Mouse (Mus musculus): Measurements from ENCODE around the gene Sbno1. TPM values are rescaled to one million over a fixed set of nuclear protein-coding genes. Genes with fewer than 3 reads are reported as not detected.

The Sbno1 gene
- polyA plus RNA-seq, 1 experiment from 2014 or later: 64.7 TPM

DNA sequence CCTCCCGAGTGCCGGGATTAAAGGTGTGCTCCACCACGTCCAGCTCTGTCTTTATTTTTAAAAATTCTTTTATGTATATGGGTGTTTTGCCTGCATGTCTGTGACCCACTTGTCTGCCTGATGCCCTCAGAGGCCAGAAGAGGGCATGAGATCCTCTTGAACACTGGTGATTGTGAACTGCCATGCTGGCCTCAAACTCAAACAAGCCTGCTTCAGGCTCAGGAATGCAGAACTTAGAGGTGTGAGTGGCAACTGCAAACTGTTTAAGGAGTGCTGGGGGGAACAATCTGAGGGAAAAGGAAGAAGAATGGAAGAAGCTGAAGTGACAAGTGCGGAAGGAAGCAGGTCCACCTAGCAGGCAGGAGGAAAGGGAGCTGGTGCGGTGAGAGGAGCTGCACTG is 12.4 kb upstream of the Sbno1 start:
- no peaks in the 10 kb centered on the region for H3K36me3 ChIP-seq (ENCODE audit: control insufficient read depth, insufficient read depth, low read length)
- no peak overlapping the region for H3K4me2 ChIP-seq (ENCODE audit: low read length)
- no peak overlapping the region for H3K9ac ChIP-seq (ENCODE audit: low read length)
- no peak overlapping the region for H3K4me3 ChIP-seq (ENCODE audit: low read depth, low read length)
- ATAC-seq: no peak
- H3K4me1 ChIP-seq (ENCODE audit: control insufficient read depth, insufficient read depth, low read length): peaks cover 8% of the 10 kb centered on the region
- H3K9me3 ChIP-seq (replicated peaks; ENCODE audit: control insufficient read depth, low read length): no peaks in the 10 kb centered on the region
- H3K27ac ChIP-seq (ENCODE audit: low read depth, low read length): no peak overlapping the region
- H3K27me3 ChIP-seq (replicated peaks; ENCODE audit: control insufficient read depth, insufficient read depth, low read length): no peaks in the 10 kb centered on the region
- no peak for DNase-seq (ENCODE audit: low spot score)
- WGBS: 91% methylated on average over 5 of the region's 5 CpGs

DNA sequence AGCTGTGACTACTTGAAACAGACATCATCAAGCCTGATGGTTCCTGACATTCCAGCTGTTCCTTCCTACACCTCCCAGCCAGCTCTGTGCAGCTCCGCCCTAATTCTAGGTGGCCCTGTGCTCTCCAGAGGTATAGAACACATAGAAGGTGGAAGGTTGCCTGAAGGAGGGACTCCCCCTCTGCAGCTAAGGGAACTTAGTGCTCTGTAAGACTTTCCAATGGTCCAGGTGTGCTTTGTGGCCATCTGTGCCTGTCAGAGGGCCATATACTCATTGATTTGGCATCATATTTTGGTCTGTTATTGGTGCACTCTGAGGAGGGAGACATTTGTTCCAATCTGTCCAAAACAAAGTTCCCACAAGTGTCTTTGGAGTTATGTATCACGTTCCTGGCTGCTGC is 7.2 kb upstream of the Sbno1 start:
- no peaks in the 10 kb centered on the region for H3K27me3 ChIP-seq (replicated peaks; ENCODE audit: control insufficient read depth, insufficient read depth, low read length)
- H3K4me1 ChIP-seq (ENCODE audit: control insufficient read depth, insufficient read depth, low read length): no peaks in the 10 kb centered on the region
- no peak overlapping the region for H3K9ac ChIP-seq (ENCODE audit: low read length)
- ATAC-seq: no peak
- H3K4me2 ChIP-seq (ENCODE audit: low read length): no peak overlapping the region
- H3K36me3 ChIP-seq (ENCODE audit: control insufficient read depth, insufficient read depth, low read length): no peaks in the 10 kb centered on the region
- no peak for DNase-seq (ENCODE audit: low spot score)
- 75% methylated on average over 2 of the region's 2 CpGs for WGBS
- H3K9me3 ChIP-seq (replicated peaks; ENCODE audit: control insufficient read depth, low read length): no peaks in the 10 kb centered on the region
- no peak overlapping the region for H3K4me3 ChIP-seq (ENCODE audit: low read depth, low read length)
- H3K27ac ChIP-seq (ENCODE audit: low read depth, low read length): no peak overlapping the region

DNA sequence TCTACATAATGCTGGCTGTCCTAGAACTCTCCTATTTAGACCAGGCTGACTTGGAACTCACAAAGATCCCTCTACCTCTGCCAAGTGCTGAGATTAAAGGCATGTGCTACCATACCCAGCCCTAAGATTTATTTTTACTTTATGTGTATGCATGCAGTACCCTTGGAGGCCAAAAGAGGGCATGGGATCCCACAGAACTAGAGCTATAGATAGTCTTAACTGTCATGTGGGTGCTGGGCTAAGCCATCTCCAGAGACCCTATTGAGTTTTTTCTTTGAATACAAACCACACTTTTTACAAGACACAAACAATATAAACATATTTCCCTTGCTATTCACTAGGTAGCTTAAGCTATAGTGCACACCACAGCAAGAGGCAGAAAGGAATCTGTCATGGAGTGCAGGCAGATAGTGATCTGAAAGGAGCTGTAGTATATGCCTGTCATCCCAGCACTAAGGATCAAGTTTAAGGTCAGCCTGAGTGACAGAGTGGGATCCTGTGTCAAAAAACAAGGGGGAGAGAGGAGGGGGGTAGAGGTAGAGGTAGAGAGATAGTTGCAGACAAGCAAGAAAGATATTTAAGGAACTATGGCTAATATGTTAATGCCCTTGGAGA is 6.7 kb upstream of the Sbno1 start:
- no peak overlapping the region for H3K4me3 ChIP-seq (ENCODE audit: low read depth, low read length)
- peak; percentile 83 for DNase-seq (ENCODE audit: low spot score)
- no peaks in the 10 kb centered on the region for H3K9me3 ChIP-seq (replicated peaks; ENCODE audit: control insufficient read depth, low read length)
- H3K27me3 ChIP-seq (replicated peaks; ENCODE audit: control insufficient read depth, insufficient read depth, low read length): no peaks in the 10 kb centered on the region
- H3K27ac ChIP-seq (ENCODE audit: low read depth, low read length): no peak overlapping the region
- ATAC-seq: peak; percentile 68
- no peaks in the 10 kb centered on the region for H3K4me1 ChIP-seq (ENCODE audit: control insufficient read depth, insufficient read depth, low read length)
- H3K9ac ChIP-seq (ENCODE audit: low read length): no peak overlapping the region
- H3K4me2 ChIP-seq (ENCODE audit: low read length): no peak overlapping the region
- no peaks in the 10 kb centered on the region for H3K36me3 ChIP-seq (ENCODE audit: control insufficient read depth, insufficient read depth, low read length)

DNA sequence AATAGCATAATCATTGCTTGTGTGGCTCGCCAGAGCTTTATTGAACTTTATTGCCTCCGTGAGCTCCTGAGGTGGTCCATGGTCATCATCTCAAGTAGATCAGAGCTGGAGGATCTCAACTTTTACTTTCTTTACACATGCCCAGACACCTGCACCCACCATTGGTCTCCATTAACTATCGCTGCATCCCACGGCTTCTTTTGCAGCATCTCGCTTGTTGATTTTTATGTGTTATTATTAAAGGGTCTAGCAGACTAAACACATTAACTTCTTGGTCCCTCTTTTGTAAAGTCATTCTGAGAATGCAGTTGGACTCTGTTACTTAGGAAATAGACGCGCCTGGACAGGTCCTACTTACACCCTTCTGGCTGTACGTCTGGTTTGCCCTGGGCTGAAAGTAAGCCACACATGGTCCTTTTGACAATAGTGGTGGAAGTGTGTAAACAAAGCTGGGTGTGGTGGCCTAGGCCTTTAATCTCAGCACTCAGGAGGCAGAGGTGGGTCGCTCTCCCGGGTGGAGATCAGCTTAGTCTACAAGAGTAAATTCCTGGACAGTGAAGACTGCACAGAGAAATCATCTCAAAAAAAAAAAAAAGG is 772 bp upstream of the Sbno1 start:
- peak overlapping the region; percentile 69; the same call in 1 of the 2 replicates for H3K9ac ChIP-seq (ENCODE audit: low read length)
- no peak for ATAC-seq

DNA sequence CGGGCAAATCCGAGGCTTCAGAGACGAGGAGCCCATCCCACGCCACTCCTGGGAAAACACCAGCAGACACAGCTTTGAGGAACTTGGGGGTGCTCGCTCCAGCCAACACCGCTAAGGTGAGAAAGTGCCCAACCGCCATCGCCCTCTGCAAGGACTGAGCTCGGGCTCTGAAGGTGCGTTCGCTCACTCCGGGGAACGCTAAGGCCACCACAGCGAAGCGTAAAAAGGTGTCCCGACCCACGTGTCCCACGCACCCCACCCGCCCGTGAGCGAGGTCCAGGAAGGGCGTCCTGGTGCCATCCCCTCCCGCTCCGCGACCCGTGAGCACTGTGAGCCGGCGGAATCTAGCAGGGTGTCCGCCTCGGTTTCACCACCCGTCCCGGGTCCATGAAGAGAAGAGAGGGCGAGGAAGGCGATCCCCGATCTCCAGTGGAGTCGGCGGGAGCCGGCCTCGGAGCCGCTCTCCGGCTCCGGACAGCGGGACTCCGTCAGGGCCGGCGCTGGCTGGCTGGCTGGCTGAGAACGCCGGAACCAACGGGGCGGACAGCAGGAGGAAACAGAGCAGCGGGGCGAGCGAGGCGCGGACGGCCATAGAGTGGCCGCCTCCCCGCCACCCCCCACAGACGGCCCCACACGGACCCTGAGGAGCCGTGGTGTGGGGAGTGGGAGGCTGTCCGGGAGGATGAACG is 934 bp downstream of the Sbno1 start:
- peak; percentile 72 for ATAC-seq
- H3K4me3 ChIP-seq (ENCODE audit: low read depth, low read length): peak overlapping the region; percentile 99
- H3K27ac ChIP-seq (ENCODE audit: low read depth, low read length): peak overlapping the region; percentile 75
- peaks cover 8% of the 10 kb centered on the region for H3K4me1 ChIP-seq (ENCODE audit: control insufficient read depth, insufficient read depth, low read length)
- no peaks in the 10 kb centered on the region for H3K27me3 ChIP-seq (replicated peaks; ENCODE audit: control insufficient read depth, insufficient read depth, low read length)
- H3K36me3 ChIP-seq (ENCODE audit: control insufficient read depth, insufficient read depth, low read length): no peaks in the 10 kb centered on the region
- WGBS: under 1% methylated on average over 63 of the region's 63 CpGs
- DNase-seq (ENCODE audit: low spot score): peak; percentile 5
- H3K4me2 ChIP-seq (ENCODE audit: low read length): peak overlapping the region; percentile 91
- no peaks in the 10 kb centered on the region for H3K9me3 ChIP-seq (replicated peaks; ENCODE audit: control insufficient read depth, low read length)
- H3K9ac ChIP-seq (ENCODE audit: low read length): peak overlapping the region; percentile 94

More for the DNA sequence above, 772 bp upstream of the Sbno1 start:
- Histone ChIP-seq H3K27me3 (replicated peaks; ENCODE audit: control insufficient read depth, insufficient read depth, low read length) (no peaks in the 10 kb centered on the region), H3K4me3 (ENCODE audit: low read depth, low read length) (peak overlapping the region; percentile 99), H3K9me3 (replicated peaks; ENCODE audit: control insufficient read depth, low read length) (no peaks in the 10 kb centered on the region), H3K4me1 (ENCODE audit: control insufficient read depth, insufficient read depth, low read length) (peaks cover 8% of the 10 kb centered on the region), H3K36me3 (ENCODE audit: control insufficient read depth, insufficient read depth, low read length) (no peaks in the 10 kb centered on the region), H3K27ac (ENCODE audit: low read depth, low read length) (0 out of 2 replicates have a peak overlapping the region, but pooled peaks have one; percentile 89), H3K4me2 (ENCODE audit: low read length) (peak overlapping the region; percentile 47)
- 93% methylated on average over 10 of the region's 10 CpGs for WGBS
- DNase-seq (ENCODE audit: low spot score): no peak

DNA sequence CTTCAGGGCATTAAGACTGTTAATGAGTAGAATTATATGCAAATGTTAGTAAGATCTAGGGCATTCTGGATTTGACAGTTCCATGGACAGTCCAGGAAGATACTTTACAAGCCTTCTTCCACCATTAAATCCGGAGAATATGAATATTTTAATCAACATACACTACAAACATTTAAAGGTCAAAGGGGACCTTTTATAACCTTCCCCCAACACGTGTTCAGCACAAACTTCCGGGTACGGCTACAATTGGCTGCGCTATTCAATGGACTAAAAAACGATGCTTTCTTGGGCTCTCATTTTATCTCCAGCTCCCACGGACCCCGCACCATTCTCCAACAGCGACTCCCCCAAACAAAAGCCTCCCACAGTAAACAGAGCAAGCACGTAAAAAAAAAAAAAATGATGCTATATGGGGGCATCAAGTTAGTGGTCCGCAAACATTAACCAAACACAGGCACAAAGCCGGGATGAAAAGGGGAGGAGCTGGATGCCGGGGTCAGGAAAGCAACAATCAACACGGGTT is 1.5 kb downstream of the Sbno1 start:
- WGBS: 4% methylated on average over 14 of the region's 14 CpGs
- H3K9ac ChIP-seq (ENCODE audit: low read length): peak overlapping the region; percentile 94
- no peaks in the 10 kb centered on the region for H3K9me3 ChIP-seq (replicated peaks; ENCODE audit: control insufficient read depth, low read length)
- peak overlapping the region; percentile 99 for H3K4me3 ChIP-seq (ENCODE audit: low read depth, low read length)
- H3K27ac ChIP-seq (ENCODE audit: low read depth, low read length): peak overlapping the region; percentile 75
- DNase-seq (ENCODE audit: low spot score) (peak; percentile 14), ATAC-seq (no peak)
- peaks cover 8% of the 10 kb centered on the region for H3K4me1 ChIP-seq (ENCODE audit: control insufficient read depth, insufficient read depth, low read length)
- peak overlapping the region; percentile 91 for H3K4me2 ChIP-seq (ENCODE audit: low read length)
- H3K27me3 ChIP-seq (replicated peaks; ENCODE audit: control insufficient read depth, insufficient read depth, low read length): no peaks in the 10 kb centered on the region
- H3K36me3 ChIP-seq (ENCODE audit: control insufficient read depth, insufficient read depth, low read length): no peaks in the 10 kb centered on the region

DNA sequence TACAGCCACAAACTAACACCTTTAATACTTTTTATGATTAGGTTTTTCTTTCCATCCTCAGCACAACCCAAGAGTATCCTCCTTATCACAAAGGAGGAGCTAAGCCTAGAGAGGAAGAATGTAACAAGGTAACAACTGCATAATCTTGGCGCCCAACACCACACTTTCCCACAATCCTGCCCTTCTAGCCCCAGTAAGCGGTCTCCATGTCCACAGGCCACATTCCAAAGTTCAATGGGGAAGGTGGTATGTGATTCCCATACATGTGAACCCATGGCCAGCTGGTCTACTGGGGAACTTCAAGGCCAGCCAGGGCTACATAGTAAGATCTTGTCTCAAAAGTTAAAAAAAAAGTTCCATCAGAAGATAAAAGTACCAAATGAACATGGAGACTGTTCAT is 4.0 kb downstream of the Sbno1 start:
- no peaks in the 10 kb centered on the region for H3K27me3 ChIP-seq (replicated peaks; ENCODE audit: control insufficient read depth, insufficient read depth, low read length)
- H3K4me2 ChIP-seq (ENCODE audit: low read length): no peak overlapping the region
- H3K9me3 ChIP-seq (replicated peaks; ENCODE audit: control insufficient read depth, low read length): no peaks in the 10 kb centered on the region
- no peaks in the 10 kb centered on the region for H3K36me3 ChIP-seq (ENCODE audit: control insufficient read depth, insufficient read depth, low read length)
- peaks cover 8% of the 10 kb centered on the region for H3K4me1 ChIP-seq (ENCODE audit: control insufficient read depth, insufficient read depth, low read length)
- no peak overlapping the region for H3K9ac ChIP-seq (ENCODE audit: low read length)
- ATAC-seq: no peak
- WGBS: 92% methylated on average over 2 of the region's 2 CpGs
- no peak for DNase-seq (ENCODE audit: low spot score)
- H3K27ac ChIP-seq (ENCODE audit: low read depth, low read length): no peak overlapping the region
- no peak overlapping the region for H3K4me3 ChIP-seq (ENCODE audit: low read depth, low read length)

DNA sequence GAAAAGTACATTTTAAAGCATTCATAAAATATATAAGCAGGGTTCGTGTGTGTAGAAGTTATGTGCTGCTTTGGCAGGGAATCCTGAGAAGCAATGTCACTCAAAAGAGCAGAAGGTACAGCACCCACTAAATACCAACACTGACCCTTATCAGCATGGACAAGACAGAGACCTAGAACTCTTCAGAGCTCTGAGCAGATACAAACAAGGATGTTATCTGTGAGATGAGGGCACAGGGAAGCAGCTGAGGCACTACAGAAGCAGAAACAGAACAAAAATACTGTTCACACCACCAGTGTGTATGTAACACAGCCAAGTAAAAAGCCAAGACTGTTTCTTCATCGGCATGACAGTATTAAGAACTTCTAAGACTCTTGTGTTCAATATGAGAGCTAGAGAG is 6.9 kb downstream of the Sbno1 start:
- Histone ChIP-seq H3K9me3 (replicated peaks; ENCODE audit: control insufficient read depth, low read length) (no peaks in the 10 kb centered on the region), H3K4me3 (ENCODE audit: low read depth, low read length) (no peak overlapping the region), H3K27ac (ENCODE audit: low read depth, low read length) (no peak overlapping the region), H3K27me3 (replicated peaks; ENCODE audit: control insufficient read depth, insufficient read depth, low read length) (no peaks in the 10 kb centered on the region), H3K36me3 (ENCODE audit: control insufficient read depth, insufficient read depth, low read length) (no peaks in the 10 kb centered on the region), H3K4me1 (ENCODE audit: control insufficient read depth, insufficient read depth, low read length) (peaks cover under 1% of the 10 kb centered on the region; the same call in 1 of the 2 replicates), H3K4me2 (ENCODE audit: low read length) (no peak overlapping the region), H3K9ac (ENCODE audit: low read length) (no peak overlapping the region)
- DNase-seq (ENCODE audit: low spot score): no peak
- no peak for ATAC-seq
- 90% methylated on average over 2 of the region's 2 CpGs for WGBS

DNA sequence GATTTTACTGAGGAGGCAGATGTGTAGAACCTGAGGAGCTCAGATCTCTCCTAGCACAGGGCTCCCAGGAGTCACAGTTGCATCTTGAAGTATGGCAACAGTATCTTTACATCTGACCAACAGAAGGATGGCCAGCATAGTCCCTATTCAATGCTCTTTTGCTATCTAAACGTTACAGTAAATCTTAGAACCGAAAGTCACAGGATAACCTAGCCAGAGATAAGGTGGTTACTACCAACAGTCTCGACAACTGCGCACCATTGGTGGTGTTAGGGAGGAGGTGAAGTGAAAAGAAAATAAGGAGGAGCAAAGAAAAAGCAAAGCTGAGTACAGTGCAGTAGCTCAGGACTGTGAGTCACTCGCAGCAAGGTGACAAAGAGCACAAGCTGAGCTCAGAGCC is 13.6 kb downstream of the Sbno1 start:
- Histone ChIP-seq H3K4me1 (ENCODE audit: control insufficient read depth, insufficient read depth, low read length) (no peaks in the 10 kb centered on the region), H3K9ac (ENCODE audit: low read length) (no peak overlapping the region), H3K4me2 (ENCODE audit: low read length) (no peak overlapping the region), H3K36me3 (ENCODE audit: control insufficient read depth, insufficient read depth, low read length) (peaks cover 50% of the 10 kb centered on the region), H3K4me3 (ENCODE audit: low read depth, low read length) (no peak overlapping the region), H3K27me3 (replicated peaks; ENCODE audit: control insufficient read depth, insufficient read depth, low read length) (no peaks in the 10 kb centered on the region), H3K9me3 (replicated peaks; ENCODE audit: control insufficient read depth, low read length) (no peaks in the 10 kb centered on the region), H3K27ac (ENCODE audit: low read depth, low read length) (no peak overlapping the region)
- DNase-seq (ENCODE audit: low spot score) (no peak), ATAC-seq (no peak)
- 94% methylated on average over 5 of the region's 5 CpGs for WGBS

All from forebrain, embryonic 14.5 days (tissue).